Mouse (Mus musculus): ENCODE data around the gene Zfp169.

Gene Zfp169

GRCm38 (mm10) chr13:48515861-48516260 lies 2.6 kb upstream of the Zfp169 start:
- no peak for DNase-seq

GRCm38 (mm10) chr13:48508661-48509060 lies 4.6 kb downstream of the Zfp169 start:
- no peak for DNase-seq

- DNase-seq: no peak
Measured at GRCm38 (mm10) chr13:48502422-48502821, 10.8 kb downstream of the Zfp169 start.

GRCm38 (mm10) chr13:48498676-48499075 lies 14.6 kb downstream of the Zfp169 start:
- no peak for DNase-seq

GRCm38 (mm10) chr13:48497693-48498221 lies 15.5 kb downstream of the Zfp169 start:
- peak; percentile 78 for DNase-seq

GRCm38 (mm10) chr13:48493183-48493582 lies 20.1 kb downstream of the Zfp169 start:
- DNase-seq: no peak

GRCm38 (mm10) chr13:48490396-48491182 lies 22.7 kb downstream of the Zfp169 start:
- DNase-seq: no peak

- DNase-seq: no peak
Measured at GRCm38 (mm10) chr13:48483606-48484005, 29.6 kb downstream of the Zfp169 start.

- no peak for DNase-seq
Measured at GRCm38 (mm10) chr13:48468656-48469180, 44.5 kb downstream of the Zfp169 start.

- no peak for DNase-seq
Measured at GRCm38 (mm10) chr13:48466186-48466585, 47.1 kb downstream of the Zfp169 start.

- peak; percentile 49 for DNase-seq
Measured at GRCm38 (mm10) chr13:48464170-48464569, 49.1 kb downstream of the Zfp169 start.

- DNase-seq: no peak
Measured at GRCm38 (mm10) chr13:48459280-48459679, 54.0 kb downstream of the Zfp169 start.

GRCm38 (mm10) chr13:48448119-48448518 lies 65.1 kb downstream of the Zfp169 start:
- no peak for DNase-seq

GRCm38 (mm10) chr13:48443996-48444395 lies 69.3 kb downstream of the Zfp169 start:
- DNase-seq: no peak

- DNase-seq: no peak
Measured at GRCm38 (mm10) chr13:48438321-48438720, 74.9 kb downstream of the Zfp169 start.
